Mouse (Mus musculus): ENCODE data around the gene Klhl31.

- TF ChIP-seq CTCF (IDR thresholded peaks at IDR 0.05; ENCODE audit: control insufficient read depth, insufficient read depth, low read length) (no peak), POLR2A (IDR thresholded peaks at IDR 0.05; ENCODE audit: borderline replicate concordance, control insufficient read depth, low read depth, low read length) (no peak)
Observed at GRCm38 (mm10) chr9:77673986-77674385, 37.7 kb downstream of the Klhl31 start.
